8 mouse cellular contexts compared by ENCODE assay signal in genomic region chr15:42309586-42309985, GRCm38 (mm10).
DNase-seq lines count a peak whose midpoint lies in the region; ATAC-seq lines count a peak whose summit lies in the region.
"Had no signal": no experiment of that assay in that cellular context is flagged by ENCODE, and none has a peak within 500 bp of the region (broad histone marks: within the 10 kb centered on the region; RNA-seq: fewer than 3 reads in every experiment).

No protein-coding gene starts in this region.

- intact Hi-C loops in left cerebral cortex, postnatal 4 days (cut with DNase I), result no loop called here

- no peaks in the 10 kb centered on the region for H3K27me3 ChIP-seq in hindbrain, embryonic 13.5 days
- no peaks in the 10 kb centered on the region for H3K27me3 ChIP-seq in hindbrain, embryonic 10.5 days (ENCODE audit: insufficient read depth, poor library complexity, severe bottlenecking)
- H3K27me3 ChIP-seq: megakaryocyte, embryonic 14.5 days had no signal

- H3K27ac ChIP-seq in hindbrain, embryonic 13.5 days, result no peak overlapping the region
- H3K27ac ChIP-seq in hindbrain, embryonic 10.5 days, result no peak overlapping the region

- H3K4me2 ChIP-seq in hindbrain, embryonic 13.5 days, result no peak overlapping the region

- H3K4me3 ChIP-seq in hindbrain, embryonic 13.5 days, result no peak overlapping the region
- no peak overlapping the region for H3K4me3 ChIP-seq in hindbrain, embryonic 10.5 days
- H3K4me3 ChIP-seq: megakaryocyte, embryonic 14.5 days had no signal

- no peak for DNase-seq in hindbrain, embryonic 10.5 days (ENCODE audit: low spot score)
- peak; percentile 2 to 8 for DNase-seq in adrenal gland, postnatal 36 days
- peak; percentile 49 for DNase-seq in left cerebral cortex, postnatal 4 days
- DNase-seq in urinary bladder, postnatal 10 days (ENCODE audit: low spot score), result no peak

- peak; percentile 57; the same call in 1 of the 2 replicates for ATAC-seq in hindbrain, embryonic 13.5 days (ENCODE audit: low FRiP score)
- peak; percentile 92 for ATAC-seq in common myeloid progenitor, adult 5-6 weeks (replicated peaks; ENCODE audit: low read depth, poor library complexity, severe bottlenecking)
- ATAC-seq in CD4-positive, CD25-positive, alpha-beta regulatory T cell, adult 4 months, result no peak

- no peaks in the 10 kb centered on the region for H3K36me3 ChIP-seq in hindbrain, embryonic 13.5 days
- no peaks in the 10 kb centered on the region for H3K36me3 ChIP-seq in hindbrain, embryonic 10.5 days

- no peaks in the 10 kb centered on the region for H3K4me1 ChIP-seq in hindbrain, embryonic 13.5 days (replicated peaks)
- H3K4me1 ChIP-seq in hindbrain, embryonic 10.5 days (replicated peaks), result no peaks in the 10 kb centered on the region

- WGBS in hindbrain, embryonic 13.5 days, result 43% methylated on average over 5 of the region's 5 CpGs
- 68% methylated on average over 5 of the region's 5 CpGs for WGBS in hindbrain, embryonic 10.5 days

- H3K9me3 ChIP-seq in hindbrain, embryonic 13.5 days, result no peaks in the 10 kb centered on the region
- H3K9me3 ChIP-seq in hindbrain, embryonic 10.5 days, result no peaks in the 10 kb centered on the region
- H3K9me3 ChIP-seq: megakaryocyte, embryonic 14.5 days had no signal

- no peak overlapping the region for H3K9ac ChIP-seq in hindbrain, embryonic 13.5 days

Comparison
In these comparisons a context has a peak if more than half of its experiments do, and no peak if none do; other contexts are left out.
1. DNase-seq: peak in adrenal gland, postnatal 36 days (2 of 2) and left cerebral cortex, postnatal 4 days (single experiment); none in hindbrain, embryonic 10.5 days (single experiment) and urinary bladder, postnatal 10 days (single experiment).